Mouse (Mus musculus) ES-Bruce4 (cell line): ENCODE measurements at regions not wholly inside any gene's neighbourhood (a gene's known extent, or its start where the extent isn't known, plus 50 kb on each side); places are given as distances from the start of the nearest gene placed in this dataset.
"Not testable (repeated sequence)": the region's sequence is repeated elsewhere in the genome, so short reads cannot be mapped to it uniquely, and the experiment has no call there.

Source experiments
- CTCF ChIP-seq: IDR thresholded peaks from one replicate; pipeline ENCODE4 v1.8.1; 2011; ENCODE audit warnings: low read depth, low read length
- POLR2A ChIP-seq: IDR thresholded peaks from one replicate; pipeline ENCODE4 v1.8.1; 2011; ENCODE audit warnings: low read length; ENCODE audit not compliant: insufficient read depth

- not testable (repeated sequence) for TF ChIP-seq POLR2A, CTCF
Observed at GRCm38 (mm10) chrX:65778656-65779370, 525.2 kb downstream of the 4930447F04Rik start.
